Mouse (Mus musculus): ENCODE measurements around the gene Nlrp10. TPM values are rescaled to one million over a fixed set of nuclear protein-coding genes. Genes with fewer than 3 reads are reported as not detected.

The Nlrp10 gene
- not detected for polyA plus RNA-seq (2015; fragmentation: Illumina TruSeq; extraction: RNeasy Lipid Tissue Mini Kit (QIAGEN cat#74804); ENCODE audit: insufficient read depth, low read depth, low replicate concordance)

DNA sequence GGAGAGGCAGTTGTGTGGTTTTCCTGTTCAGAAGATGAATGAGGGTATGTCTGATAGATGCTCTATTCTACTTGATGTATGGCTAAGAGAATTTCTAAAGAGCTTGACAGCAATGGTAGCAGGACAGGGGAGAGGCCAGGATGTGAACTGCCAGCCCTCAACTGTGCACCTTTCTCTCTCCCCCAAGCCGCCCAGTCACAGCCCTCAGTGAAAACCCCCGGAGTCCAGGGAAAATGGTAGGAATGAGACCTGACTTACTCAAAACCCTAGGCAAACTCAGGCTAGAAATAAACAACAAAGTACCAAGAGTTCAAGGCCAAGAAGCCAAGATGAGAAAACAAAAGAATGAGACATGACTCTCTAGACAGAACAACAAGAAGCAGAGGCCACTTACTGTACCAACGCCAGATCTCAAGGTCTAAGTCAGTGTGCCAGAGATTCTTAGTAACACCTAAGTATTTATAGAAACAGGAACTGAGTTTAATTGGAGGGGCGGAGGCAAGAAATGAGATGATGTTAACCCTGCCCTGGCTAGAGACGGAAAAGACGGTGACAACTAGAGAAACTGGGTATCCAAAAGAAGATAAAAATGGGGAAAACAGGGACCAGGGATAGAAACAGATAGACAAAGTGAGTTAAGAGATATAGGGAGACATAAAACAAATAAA is at the start of gene Nlrp10:
Nlrp10 (minus strand) TSS at position 453 of the 668 bp plus-strand sequence.

DNA sequence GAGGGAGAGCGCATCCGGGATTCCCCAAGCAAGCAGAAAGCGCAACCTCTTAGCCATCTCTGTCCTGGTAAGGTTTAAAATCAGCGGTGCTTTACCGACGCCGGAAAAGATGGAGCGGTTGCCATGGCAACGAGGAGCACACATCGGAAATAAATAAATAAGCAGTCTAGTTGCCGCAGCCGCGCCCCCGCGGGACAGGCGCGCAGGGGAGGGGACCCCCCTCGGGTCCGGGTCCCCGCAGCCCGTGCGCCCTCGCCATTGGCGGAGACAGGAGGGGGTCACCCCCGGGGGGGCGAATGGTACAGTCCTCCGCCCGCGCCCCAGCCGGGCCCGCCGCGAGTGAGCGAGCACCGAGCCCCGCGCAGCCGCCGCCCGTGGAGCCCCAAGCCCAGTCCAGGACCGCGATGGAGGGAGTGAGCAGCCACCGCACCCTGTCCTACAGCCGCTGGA is 20.4 kb upstream of the Nlrp10 start, which contains the start of gene Tub:
Tub (plus strand) TSS at position 27 of the 450 bp plus-strand sequence.

DNA sequence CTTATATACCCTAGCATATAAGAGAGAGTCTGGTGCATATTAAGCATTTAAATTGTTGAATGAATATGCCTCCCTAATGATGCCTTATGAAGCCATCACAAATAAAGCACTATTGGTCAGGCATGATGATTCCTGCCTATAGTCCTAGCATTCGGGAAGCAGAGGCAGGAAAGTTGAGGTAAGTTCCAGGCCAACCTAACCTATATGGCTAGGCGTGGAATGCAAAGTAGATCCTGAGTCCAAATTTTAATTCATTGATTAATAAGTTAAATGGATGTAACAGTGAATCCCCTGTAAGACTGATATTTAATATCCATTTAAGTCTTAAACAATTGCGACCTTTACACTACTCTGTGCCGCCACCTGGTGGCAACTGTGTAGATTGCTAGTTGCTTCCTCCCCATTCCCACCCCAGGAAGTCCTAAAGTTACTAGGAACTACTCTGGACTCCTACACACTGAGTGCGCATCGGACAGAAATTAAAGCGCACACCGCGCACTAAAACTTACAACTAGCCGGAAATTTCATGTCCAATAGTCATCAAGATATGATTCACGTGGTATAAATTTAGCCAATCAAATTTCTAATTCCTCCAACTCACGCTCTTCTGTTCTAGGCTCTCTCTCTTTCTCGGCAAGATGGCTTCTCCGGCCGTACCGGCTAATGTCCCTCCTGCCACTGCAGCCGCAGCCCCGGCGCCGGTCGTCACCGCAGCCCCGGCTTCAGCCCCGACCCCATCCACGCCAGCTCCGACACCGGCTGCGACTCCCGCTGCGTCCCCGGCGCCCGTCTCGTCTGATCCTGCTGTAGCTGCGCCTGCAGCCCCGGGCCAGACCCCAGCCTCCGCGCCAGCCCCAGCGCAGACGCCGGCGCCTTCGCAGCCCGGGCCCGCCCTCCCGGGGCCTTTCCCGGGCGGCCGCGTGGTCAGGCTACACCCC is 4.1 kb upstream of the Nlrp10 start, which contains the start of gene Eif3f:
Eif3f (plus strand) TSS at position 624 of the 938 bp plus-strand sequence.

DNA sequence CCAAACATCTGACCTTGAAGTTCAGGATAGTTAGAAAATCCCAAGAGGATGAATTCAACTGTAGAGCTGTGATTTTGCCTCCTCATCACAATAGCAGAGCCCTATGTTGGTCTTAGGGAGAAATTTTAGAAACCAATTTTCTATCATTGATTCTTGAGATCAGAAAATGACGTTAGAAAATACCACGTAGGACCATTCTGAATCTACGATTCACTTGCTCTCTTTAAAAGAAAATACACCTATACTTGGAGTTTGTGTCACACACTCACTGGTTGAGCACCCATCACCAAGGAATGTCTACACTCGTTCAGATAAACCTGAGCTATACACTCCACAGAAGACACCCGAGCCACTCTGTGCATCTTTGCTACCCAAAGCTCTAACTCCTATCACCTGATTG is 35.7 kb downstream of the Nlrp10 start, which contains the start of gene Olfr519:
Olfr519 (minus strand) TSS at position 101 of the 400 bp plus-strand sequence.

DNA sequence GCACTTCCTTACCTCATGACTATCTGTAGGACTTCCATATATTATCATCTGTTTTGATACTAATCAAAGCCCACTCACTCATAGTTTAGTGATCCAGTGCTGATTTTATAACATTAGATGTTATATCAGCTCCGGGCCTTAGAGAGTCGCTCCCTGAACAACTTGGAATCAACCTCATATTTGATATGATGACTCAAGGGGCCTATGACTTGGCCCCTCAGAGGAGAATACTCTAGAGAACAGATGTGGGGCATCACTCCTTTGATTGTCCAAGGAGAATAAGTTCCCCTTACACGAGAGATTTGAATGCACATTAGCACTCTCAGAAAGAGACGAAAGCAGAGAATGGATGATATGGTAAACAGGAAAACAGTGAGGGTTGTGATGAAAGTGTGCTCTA is 45.1 kb downstream of the Nlrp10 start, which contains the start of gene Olfr518:
Olfr518 (minus strand) TSS at position 101 of the 400 bp plus-strand sequence.

DNA sequence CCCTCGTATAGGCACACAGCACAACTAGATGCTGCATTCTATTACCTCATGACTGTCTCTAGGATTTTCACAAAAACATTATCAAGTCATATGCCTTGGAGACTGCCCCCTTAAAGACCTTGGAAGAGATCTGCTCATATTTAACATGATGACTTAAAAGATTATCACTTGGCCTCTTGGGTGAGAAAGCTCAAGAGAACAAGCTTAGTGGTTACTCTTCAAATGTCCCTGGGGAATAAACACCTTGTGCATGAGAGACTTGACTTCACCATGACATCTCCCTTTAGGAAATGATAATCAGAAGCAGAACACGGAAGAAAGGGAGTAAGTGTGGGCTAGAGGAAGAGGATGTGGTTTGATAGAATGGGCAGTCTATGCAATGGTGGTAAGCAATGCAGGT is 57.7 kb downstream of the Nlrp10 start, which contains the start of gene Olfr517:
Olfr517 (minus strand) TSS at position 101 of the 400 bp plus-strand sequence.

Other genes with a start within 250 kb of the Nlrp10 start
- gene Olfr512, start 216.9 kb downstream of the Nlrp10 start, polyA plus RNA-seq (2015; fragmentation: Illumina TruSeq; extraction: RNeasy Lipid Tissue Mini Kit (QIAGEN cat#74804); ENCODE audit: insufficient read depth, low read depth, low replicate concordance): not detected
- not detected for gene Olfr513, start 179.2 kb downstream of the Nlrp10 start, polyA plus RNA-seq (2015; fragmentation: Illumina TruSeq; extraction: RNeasy Lipid Tissue Mini Kit (QIAGEN cat#74804); ENCODE audit: insufficient read depth, low read depth, low replicate concordance)
- not detected for gene Olfr514, start 104.2 kb downstream of the Nlrp10 start, polyA plus RNA-seq (2015; fragmentation: Illumina TruSeq; extraction: RNeasy Lipid Tissue Mini Kit (QIAGEN cat#74804); ENCODE audit: insufficient read depth, low read depth, low replicate concordance)
- gene Olfr516, start 79.6 kb downstream of the Nlrp10 start, polyA plus RNA-seq (2015; fragmentation: Illumina TruSeq; extraction: RNeasy Lipid Tissue Mini Kit (QIAGEN cat#74804); ENCODE audit: insufficient read depth, low read depth, low replicate concordance): not detected
- gene Olfr517, start 57.8 kb downstream of the Nlrp10 start, polyA plus RNA-seq (2015; fragmentation: Illumina TruSeq; extraction: RNeasy Lipid Tissue Mini Kit (QIAGEN cat#74804); ENCODE audit: insufficient read depth, low read depth, low replicate concordance): not detected
- not detected for gene Olfr518, start 45.2 kb downstream of the Nlrp10 start, polyA plus RNA-seq (2015; fragmentation: Illumina TruSeq; extraction: RNeasy Lipid Tissue Mini Kit (QIAGEN cat#74804); ENCODE audit: insufficient read depth, low read depth, low replicate concordance)
- not detected for gene Olfr519, start 35.8 kb downstream of the Nlrp10 start, polyA plus RNA-seq (2015; fragmentation: Illumina TruSeq; extraction: RNeasy Lipid Tissue Mini Kit (QIAGEN cat#74804); ENCODE audit: insufficient read depth, low read depth, low replicate concordance)
- 37.3 TPM for gene Eif3f, start 4.2 kb upstream of the Nlrp10 start, polyA plus RNA-seq (2015; fragmentation: Illumina TruSeq; extraction: RNeasy Lipid Tissue Mini Kit (QIAGEN cat#74804); ENCODE audit: insufficient read depth, low read depth, low replicate concordance)
- gene Tub, start 20.2 kb upstream of the Nlrp10 start, polyA plus RNA-seq (2015; fragmentation: Illumina TruSeq; extraction: RNeasy Lipid Tissue Mini Kit (QIAGEN cat#74804); ENCODE audit: insufficient read depth, low read depth, low replicate concordance): 0.52 TPM
- gene Ric3, start 153.2 kb upstream of the Nlrp10 start, polyA plus RNA-seq (2015; fragmentation: Illumina TruSeq; extraction: RNeasy Lipid Tissue Mini Kit (QIAGEN cat#74804); ENCODE audit: insufficient read depth, low read depth, low replicate concordance): 1.7 TPM
- gene Lmo1, start 245.0 kb upstream of the Nlrp10 start, polyA plus RNA-seq (2015; fragmentation: Illumina TruSeq; extraction: RNeasy Lipid Tissue Mini Kit (QIAGEN cat#74804); ENCODE audit: insufficient read depth, low read depth, low replicate concordance): not detected